Mouse (Mus musculus): ENCODE data around the gene Tex264. TPM values are rescaled to one million over a fixed set of nuclear protein-coding genes. Genes with fewer than 3 reads are reported as not detected.
"Not testable (repeated sequence)": the region's sequence is repeated elsewhere in the genome, so short reads cannot be mapped to it uniquely, and the experiment has no call there.

Gene Tex264
- polyA plus RNA-seq, 1 experiment from 2014 or later: 16.5 TPM

GRCm38 (mm10) chr9:106643128-106643527 is 42.6 kb downstream of the Tex264 start:
- no peak overlapping the region for H3K4me2 ChIP-seq
- no peaks in the 10 kb centered on the region for H3K27me3 ChIP-seq
- H3K4me1 ChIP-seq (replicated peaks): 0 out of 2 replicates have a peak, but pooled peaks cover 3% of the 10 kb centered on the region
- H3K4me3 ChIP-seq (replicated peaks): no peak overlapping the region
- H3K27ac ChIP-seq (replicated peaks): no peak overlapping the region
- no peaks in the 10 kb centered on the region for H3K36me3 ChIP-seq (replicated peaks)
- no peaks in the 10 kb centered on the region for H3K9me3 ChIP-seq (replicated peaks)
- ATAC-seq (ENCODE audit: insufficient read depth): no peak
- 26% methylated on average over 7 of the region's 7 CpGs for WGBS (ENCODE audit: insufficient replicate concordance)
- H3K9ac ChIP-seq: no peak overlapping the region

GRCm38 (mm10) chr9:106641346-106641745 is 44.4 kb downstream of the Tex264 start:
- no peak for ATAC-seq (ENCODE audit: insufficient read depth)
- H3K27me3 ChIP-seq: no peaks in the 10 kb centered on the region
- H3K9me3 ChIP-seq (replicated peaks): no peaks in the 10 kb centered on the region
- 0 out of 2 replicates have a peak, but pooled peaks cover 3% of the 10 kb centered on the region for H3K4me1 ChIP-seq (replicated peaks)
- H3K4me2 ChIP-seq: no peak overlapping the region
- no peak overlapping the region for H3K27ac ChIP-seq (replicated peaks)
- no peak overlapping the region for H3K9ac ChIP-seq
- H3K36me3 ChIP-seq (replicated peaks): no peaks in the 10 kb centered on the region
- no peak overlapping the region for H3K4me3 ChIP-seq (replicated peaks)
- 34% methylated on average over 5 of the region's 5 CpGs for WGBS (ENCODE audit: insufficient replicate concordance)

GRCm38 (mm10) chr9:106638154-106638553 is 47.6 kb downstream of the Tex264 start:
- 0 out of 2 replicates have a peak, but pooled peaks cover 1% of the 10 kb centered on the region for H3K4me1 ChIP-seq (replicated peaks)
- H3K36me3 ChIP-seq (replicated peaks): no peaks in the 10 kb centered on the region
- no peak overlapping the region for H3K4me2 ChIP-seq
- no peak overlapping the region for H3K9ac ChIP-seq
- H3K27me3 ChIP-seq: no peaks in the 10 kb centered on the region
- H3K9me3 ChIP-seq (replicated peaks): no peaks in the 10 kb centered on the region
- no peak overlapping the region for H3K27ac ChIP-seq (replicated peaks)
- 79% methylated on average over 8 of the region's 8 CpGs for WGBS (ENCODE audit: insufficient replicate concordance)
- H3K4me3 ChIP-seq (replicated peaks): no peak overlapping the region
- ATAC-seq (ENCODE audit: insufficient read depth): no peak

GRCm38 (mm10) chr9:106632185-106632584 is 53.5 kb downstream of the Tex264 start:
- ATAC-seq (ENCODE audit: insufficient read depth): no peak
- Histone ChIP-seq H3K27me3 (no peaks in the 10 kb centered on the region), H3K27ac (replicated peaks) (no peak overlapping the region), H3K9ac (no peak overlapping the region), H3K4me3 (replicated peaks) (no peak overlapping the region), H3K4me1 (replicated peaks) (no peaks in the 10 kb centered on the region), H3K36me3 (replicated peaks) (no peaks in the 10 kb centered on the region), H3K9me3 (replicated peaks) (no peaks in the 10 kb centered on the region), H3K4me2 (no peak overlapping the region)
- 43% methylated on average over 5 of the region's 5 CpGs for WGBS (ENCODE audit: insufficient replicate concordance)

- not testable (repeated sequence) for H3K4me1 ChIP-seq (replicated peaks); H3K27ac ChIP-seq (replicated peaks); H3K9ac ChIP-seq; ATAC-seq (ENCODE audit: insufficient read depth); H3K9me3 ChIP-seq (replicated peaks); H3K4me2 ChIP-seq; H3K36me3 ChIP-seq (replicated peaks); H3K4me3 ChIP-seq (replicated peaks); H3K27me3 ChIP-seq
- WGBS (ENCODE audit: insufficient replicate concordance): 29% methylated on average over 8 of the region's 8 CpGs
Observed at GRCm38 (mm10) chr9:106627796-106628195, 57.9 kb downstream of the Tex264 start.

- no peaks in the 10 kb centered on the region for H3K4me1 ChIP-seq (replicated peaks)
- H3K27ac ChIP-seq (replicated peaks): no peak within 1 kb of the TSS
- WGBS (ENCODE audit: insufficient replicate concordance): 58% methylated on average over 2 of the region's 2 CpGs
- no peak for ATAC-seq (ENCODE audit: insufficient read depth)
- H3K27me3 ChIP-seq: no peaks in the 10 kb centered on the region
- H3K4me2 ChIP-seq: no peak within 1 kb of the TSS
- H3K36me3 ChIP-seq (replicated peaks): no peaks in the 10 kb centered on the region
- H3K9me3 ChIP-seq (replicated peaks): no peaks in the 10 kb centered on the region
- H3K4me3 ChIP-seq (replicated peaks): no peak within 1 kb of the TSS
- no peak within 1 kb of the TSS for H3K9ac ChIP-seq
Observed at GRCm38 (mm10) chr9:106626282-106626681, 59.4 kb downstream of the Tex264 start, which contains the start of gene Iqcf6. Iqcf6 (plus strand) TSS chr9:106626582.

GRCm38 (mm10) chr9:106617496-106617895 is 68.2 kb downstream of the Tex264 start:
- Histone ChIP-seq H3K36me3 (replicated peaks) (no peaks in the 10 kb centered on the region), H3K27me3 (no peaks in the 10 kb centered on the region), H3K4me1 (replicated peaks) (no peaks in the 10 kb centered on the region), H3K9ac (no peak overlapping the region), H3K4me3 (replicated peaks) (no peak overlapping the region), H3K9me3 (replicated peaks) (no peaks in the 10 kb centered on the region), H3K27ac (replicated peaks) (no peak overlapping the region), H3K4me2 (no peak overlapping the region)
- ATAC-seq (ENCODE audit: insufficient read depth): no peak
- 57% methylated on average over 3 of the region's 3 CpGs for WGBS (ENCODE audit: insufficient replicate concordance)

GRCm38 (mm10) chr9:106616306-106616705 is 69.4 kb downstream of the Tex264 start:
- Histone ChIP-seq H3K4me1 (replicated peaks) (no peaks in the 10 kb centered on the region), H3K9me3 (replicated peaks) (no peaks in the 10 kb centered on the region), H3K4me3 (replicated peaks) (no peak overlapping the region), H3K9ac (no peak overlapping the region), H3K36me3 (replicated peaks) (no peaks in the 10 kb centered on the region), H3K27me3 (no peaks in the 10 kb centered on the region), H3K27ac (replicated peaks) (no peak overlapping the region), H3K4me2 (no peak overlapping the region)
- ATAC-seq (ENCODE audit: insufficient read depth): no peak
- 58% methylated on average over 9 of the region's 9 CpGs for WGBS (ENCODE audit: insufficient replicate concordance)

GRCm38 (mm10) chr9:106614616-106615015 is 71.1 kb downstream of the Tex264 start:
- Histone ChIP-seq H3K4me3 (replicated peaks) (no peak overlapping the region), H3K4me2 (no peak overlapping the region), H3K4me1 (replicated peaks) (no peaks in the 10 kb centered on the region), H3K9me3 (replicated peaks) (no peaks in the 10 kb centered on the region), H3K9ac (no peak overlapping the region), H3K27ac (replicated peaks) (no peak overlapping the region), H3K27me3 (no peaks in the 10 kb centered on the region), H3K36me3 (replicated peaks) (no peaks in the 10 kb centered on the region)
- ATAC-seq (ENCODE audit: insufficient read depth): no peak
- WGBS (ENCODE audit: insufficient replicate concordance): 35% methylated on average over 3 of the region's 3 CpGs

GRCm38 (mm10) chr9:106613951-106614350 is 71.8 kb downstream of the Tex264 start:
- Histone ChIP-seq H3K4me3 (replicated peaks) (no peak overlapping the region), H3K9me3 (replicated peaks) (no peaks in the 10 kb centered on the region), H3K36me3 (replicated peaks) (no peaks in the 10 kb centered on the region), H3K4me1 (replicated peaks) (no peaks in the 10 kb centered on the region), H3K27ac (replicated peaks) (no peak overlapping the region), H3K9ac (no peak overlapping the region), H3K4me2 (no peak overlapping the region), H3K27me3 (no peaks in the 10 kb centered on the region)
- ATAC-seq (ENCODE audit: insufficient read depth): no peak
- WGBS (ENCODE audit: insufficient replicate concordance): 39% methylated on average over 2 of the region's 2 CpGs

- Histone ChIP-seq H3K4me1 (replicated peaks) (no peaks in the 10 kb centered on the region), H3K27ac (replicated peaks) (no peak overlapping the region), H3K4me3 (replicated peaks) (no peak overlapping the region), H3K4me2 (no peak overlapping the region), H3K9me3 (replicated peaks) (no peaks in the 10 kb centered on the region), H3K27me3 (no peaks in the 10 kb centered on the region), H3K9ac (no peak overlapping the region), H3K36me3 (replicated peaks) (no peaks in the 10 kb centered on the region)
- ATAC-seq (ENCODE audit: insufficient read depth): no peak
- 68% methylated on average over 4 of the region's 4 CpGs for WGBS (ENCODE audit: insufficient replicate concordance)
Observed at GRCm38 (mm10) chr9:106610727-106611126, 75.0 kb downstream of the Tex264 start.

Data from liver, embryonic 15.5 days (tissue).